Mouse (Mus musculus) cerebellum, adult 8-10 months (tissue): ENCODE measurements around the gene Klhl10.

ENCODE experiments used
- DNase-seq: peaks from one replicate; pipeline ENCODE4 v3.0.0; 2022

Gene Klhl10

DNA sequence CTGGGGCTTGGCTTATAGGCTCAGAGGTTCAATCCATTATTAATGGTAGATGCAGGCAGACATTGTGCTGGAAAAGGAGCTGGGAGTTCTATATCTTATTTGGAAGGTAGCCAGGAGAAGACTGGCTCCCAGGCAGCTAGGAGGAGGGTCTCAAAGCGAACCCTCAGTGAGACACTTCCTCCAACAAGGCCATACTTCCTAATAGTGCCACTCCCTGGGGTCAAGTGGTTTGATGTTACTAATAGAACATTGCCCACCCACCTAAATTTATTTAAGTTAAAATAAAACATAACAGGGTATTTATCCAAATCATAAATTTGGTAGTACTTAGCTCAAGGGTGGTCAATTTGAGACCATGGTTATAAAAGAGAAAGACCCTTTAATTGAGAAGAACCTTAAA is 24.1 kb downstream of the Klhl10 start:
- no peak for DNase-seq

- no peak for DNase-seq
Observed at GRCm38 (mm10) chr11:100471352-100472196, 29.9 kb downstream of the Klhl10 start.

GRCm38 (mm10) chr11:100472197-100472934 is 30.6 kb downstream of the Klhl10 start, which contains the start of gene Klhl11:
TSS of gene Klhl11 (minus strand) at chr11:100472741.
- DNase-seq: peak; percentile 90

GRCm38 (mm10) chr11:100472935-100473295 is 31.2 kb downstream of the Klhl10 start:
- DNase-seq: no peak

- no peak for DNase-seq
Observed at GRCm38 (mm10) chr11:100476281-100476680, 34.6 kb downstream of the Klhl10 start.

DNA sequence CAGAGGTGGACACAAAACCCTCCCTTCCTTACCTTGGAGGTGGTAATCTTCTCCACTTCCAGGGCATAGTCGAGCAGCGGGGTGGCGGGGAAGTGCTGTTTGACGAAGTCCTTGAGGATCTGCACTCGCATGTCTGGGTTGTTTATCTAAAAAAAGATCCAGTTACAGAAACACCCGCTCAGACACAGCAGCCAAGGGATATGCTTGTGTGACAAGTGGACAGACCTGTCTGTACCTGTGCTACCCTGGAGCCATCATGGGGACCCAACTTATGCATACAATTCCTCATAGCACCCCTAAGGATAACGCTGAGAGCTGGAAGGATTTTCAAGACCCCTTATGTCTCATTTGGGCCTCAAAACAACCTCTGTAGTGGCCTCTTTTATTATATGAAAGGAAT is 37.4 kb downstream of the Klhl10 start:
- DNase-seq: no peak

- no peak for DNase-seq
Observed at GRCm38 (mm10) chr11:100484461-100484860, 42.7 kb downstream of the Klhl10 start.

DNA sequence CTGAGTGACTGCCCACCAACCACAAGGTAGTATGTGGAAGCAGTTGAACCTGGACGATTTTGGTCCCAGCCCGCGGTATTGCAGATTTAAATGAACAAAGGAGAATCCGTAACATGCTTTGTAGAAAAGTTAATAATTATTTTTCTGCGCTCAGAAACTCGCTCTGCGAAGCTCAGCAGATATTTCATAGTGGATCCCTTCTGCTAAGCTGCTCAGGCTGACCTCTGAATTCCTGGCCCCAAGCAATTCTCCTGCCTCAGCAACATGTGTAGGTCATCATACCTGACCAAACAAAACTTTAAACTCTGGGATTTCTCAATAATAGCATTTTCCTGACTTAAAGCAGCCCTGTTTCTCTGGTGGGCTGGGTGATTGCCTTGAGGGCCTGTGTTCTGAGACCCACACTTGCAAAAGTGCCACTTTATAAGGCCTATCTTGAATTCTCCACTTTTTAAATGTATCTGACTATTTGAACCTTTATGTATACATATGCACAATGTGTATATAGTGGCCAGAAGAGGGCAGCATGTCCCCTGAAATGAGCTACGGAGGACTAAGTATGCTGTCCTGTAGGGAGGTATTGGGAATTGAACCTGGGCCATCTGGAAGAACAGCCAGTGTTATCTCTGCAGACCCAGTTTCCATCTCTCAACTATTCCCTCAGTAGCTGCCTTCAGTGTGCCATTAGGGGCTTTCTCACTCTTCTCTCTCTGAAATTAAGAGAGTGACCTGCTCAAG is 44.3 kb downstream of the Klhl10 start:
- peak; percentile 36 for DNase-seq

GRCm38 (mm10) chr11:100490951-100491350 is 49.2 kb downstream of the Klhl10 start:
- no peak for DNase-seq

DNA sequence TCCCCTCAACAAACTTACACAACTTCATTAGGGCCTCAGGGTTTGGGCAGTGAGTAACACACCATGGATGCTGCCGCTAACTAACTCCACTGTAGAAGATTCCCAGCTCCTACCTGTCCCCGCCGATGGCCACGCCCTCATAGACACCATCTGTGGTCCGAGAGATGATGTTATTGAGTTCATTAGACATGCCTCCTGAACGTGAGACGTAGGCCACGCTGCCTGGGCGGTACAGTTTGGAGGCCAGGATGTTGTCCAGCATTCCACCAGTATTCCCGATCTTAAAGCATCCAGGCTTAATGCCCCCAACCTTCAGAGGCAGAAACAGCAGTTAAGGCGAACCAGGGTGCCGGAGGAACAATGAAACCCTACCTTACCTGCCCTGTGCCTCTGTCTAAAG is 52.1 kb downstream of the Klhl10 start:
- no peak for DNase-seq

GRCm38 (mm10) chr11:100500241-100500640 is 58.5 kb downstream of the Klhl10 start:
- DNase-seq: no peak

GRCm38 (mm10) chr11:100500651-100501050 is 58.9 kb downstream of the Klhl10 start:
- no peak for DNase-seq

DNA sequence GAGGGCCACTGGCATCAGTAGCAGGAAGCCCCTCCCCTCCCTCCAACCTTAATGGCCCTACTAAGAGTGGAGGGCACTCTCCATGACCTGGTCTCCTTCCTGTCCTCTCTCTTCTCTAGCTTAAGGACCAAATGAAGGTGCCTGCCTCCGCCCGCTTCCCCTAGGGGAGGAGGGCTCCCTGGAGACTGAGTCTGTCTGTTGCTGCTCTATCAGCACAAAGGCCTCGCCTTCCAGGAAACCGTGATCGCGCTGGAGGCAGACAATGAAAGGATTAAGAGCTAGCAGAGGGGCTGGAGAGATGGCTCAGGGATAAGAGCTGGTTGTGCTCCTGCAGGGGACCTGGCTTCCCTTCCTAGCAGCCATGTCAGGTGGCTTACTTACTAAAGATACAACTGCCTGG is 59.6 kb downstream of the Klhl10 start:
- DNase-seq: no peak

- DNase-seq: no peak
Observed at GRCm38 (mm10) chr11:100504990-100505660, 63.4 kb downstream of the Klhl10 start.

- DNase-seq: no peak
Observed at GRCm38 (mm10) chr11:100505997-100506396, 64.3 kb downstream of the Klhl10 start.
